Mouse (Mus musculus) thymus, adult 2 months (tissue): Measurements from ENCODE around the gene Col24a1.

ENCODE experiments used
- CTCF ChIP-seq: fragments of 200-500 bp; IDR thresholded peaks from 2 replicates; pipeline ENCODE4 v1.5.1; 2012; ENCODE audit warnings: mild to moderate bottlenecking, control low read depth, low read length, moderate library complexity, borderline replicate concordance; ENCODE audit not compliant: control insufficient read depth, poor library complexity, insufficient read depth; ENCODE audit errors: extremely low read depth
- POLR2A ChIP-seq: fragments of 200-500 bp; IDR thresholded peaks from 2 replicates; pipeline ENCODE4 v1.6.1; 2012; ENCODE audit warnings: mild to moderate bottlenecking, low read length, control low read depth, moderate library complexity; ENCODE audit not compliant: control insufficient read depth, poor library complexity, insufficient read depth; ENCODE audit errors: extremely low read depth

DNA sequence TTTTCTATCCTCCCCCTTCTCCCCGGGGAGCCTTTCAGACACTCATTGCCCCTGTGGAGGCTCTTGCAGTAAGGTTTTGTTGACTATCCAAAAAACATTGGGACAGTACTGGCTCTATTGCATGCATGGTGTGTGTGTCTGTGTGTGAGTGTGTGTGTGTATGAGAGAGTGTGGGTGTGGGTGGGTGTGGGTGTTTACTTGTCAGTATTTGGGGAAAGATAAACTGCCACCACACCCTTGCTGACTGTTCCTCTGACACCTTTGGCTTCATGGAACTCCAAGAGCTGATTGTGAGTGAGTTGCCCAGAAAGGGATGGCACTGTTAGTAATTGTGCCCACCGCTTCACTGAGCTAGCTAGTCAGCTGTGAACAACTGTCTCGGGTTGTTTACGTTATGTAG is 298.3 kb downstream of the Col24a1 start:
- no peak for TF ChIP-seq POLR2A
- no peak for TF ChIP-seq CTCF
